Mouse (Mus musculus): ENCODE results near the gene Hbq1b. TPM values are rescaled to one million over a fixed set of nuclear protein-coding genes. Genes with fewer than 3 reads are reported as not detected.

The Hbq1b gene
- total RNA-seq, 1 experiment from 2014 or later: not detected

DNA sequence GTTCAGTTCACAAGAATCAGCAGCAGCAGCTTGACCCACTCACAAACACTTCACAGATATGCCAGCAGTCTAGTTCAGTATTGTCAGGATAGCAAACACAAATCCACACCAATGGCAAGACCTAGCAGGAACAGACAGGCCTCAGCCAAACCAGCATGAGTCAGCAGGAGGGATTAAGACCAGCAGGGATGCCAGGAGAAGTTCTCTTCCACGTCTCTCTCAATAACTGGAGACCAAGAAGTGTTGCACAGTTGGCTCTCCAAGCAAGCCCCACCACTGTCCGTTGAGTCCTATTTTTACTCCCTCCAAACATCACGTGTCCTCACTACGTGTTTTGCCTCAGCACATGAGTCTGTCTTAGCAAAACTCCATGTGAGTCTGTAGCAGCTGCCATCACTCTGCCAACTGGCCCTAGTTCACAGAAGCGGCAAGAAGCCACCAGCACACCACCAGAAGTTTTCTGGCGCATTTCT lies 49.7 kb downstream of the Hbq1b start:
- ATAC-seq (replicated peaks; ENCODE audit: insufficient number of reproducible peaks, low FRiP score, low TSS enrichment, poor library complexity, severe bottlenecking): no peak

Other genes starting within 250 kb of the Hbq1b start
- 0.11 to 4.6 TPM (median 3.1 TPM) in 3 replicates for gene Il9r, start 86.7 kb upstream of the Hbq1b start, total RNA-seq (2017)
- gene Snrnp25, start 81.5 kb upstream of the Hbq1b start, total RNA-seq (2017): 17.2 to 21.3 TPM (median 19.0 TPM) in 3 replicates
- 0.48 to 2.3 TPM (median 1.9 TPM) in 3 replicates for gene Rhbdf1, start 64.7 kb upstream of the Hbq1b start, total RNA-seq (2017)
- gene Mpg, start 60.5 kb upstream of the Hbq1b start, total RNA-seq (2017): 6.3 to 14.3 TPM (median 9.1 TPM) in 3 replicates
- 15.3 to 23.5 TPM (median 19.7 TPM) in 3 replicates for gene Nprl3, start 19.3 kb upstream of the Hbq1b start, total RNA-seq (2017)
- not detected in 3 replicates for gene Hba-x, start 10.6 kb upstream of the Hbq1b start, total RNA-seq (2017)
- gene Hba-a1, start 3.5 kb upstream of the Hbq1b start, total RNA-seq (2017): 197 to 2,631 TPM (median 2,328 TPM) in 3 replicates
- 1,478 to 24,418 TPM (median 22,273 TPM) in 3 replicates for gene Hba-a2, start 9.5 kb downstream of the Hbq1b start, total RNA-seq (2017)
- not detected in 3 replicates for gene Hbq1a, start 13.1 kb downstream of the Hbq1b start, total RNA-seq (2017)
- gene Sh3pxd2b, start 60.9 kb downstream of the Hbq1b start, total RNA-seq (2017): 0.49 TPM in 1 of 3 replicates, not detected in the others
- 1.4 to 4.3 TPM (median 2.6 TPM) in 3 replicates for gene Ubtd2, start 168.4 kb downstream of the Hbq1b start, total RNA-seq (2017)
- 9.8 to 11.3 TPM (median 10.5 TPM) in 3 replicates for gene Efcab9, start 245.1 kb downstream of the Hbq1b start, total RNA-seq (2017)
- 432 to 527 TPM (median 505 TPM) in 3 replicates for gene Stk10, start 246.3 kb downstream of the Hbq1b start, total RNA-seq (2017)